Mouse (Mus musculus): ENCODE measurements around the gene Ankrd34c. TPM values are rescaled to one million over a fixed set of nuclear protein-coding genes. Genes with fewer than 3 reads are reported as not detected.
A peak's percentile ranks its signal among the peaks of the same experiment; 100 is the strongest.

Ankrd34c gene
- 0.06 and 0.08 TPM in 2 replicates for polyA plus RNA-seq (2015; fragmentation: Nextera tagmentation; extraction: Ambion mirVana)

DNA sequence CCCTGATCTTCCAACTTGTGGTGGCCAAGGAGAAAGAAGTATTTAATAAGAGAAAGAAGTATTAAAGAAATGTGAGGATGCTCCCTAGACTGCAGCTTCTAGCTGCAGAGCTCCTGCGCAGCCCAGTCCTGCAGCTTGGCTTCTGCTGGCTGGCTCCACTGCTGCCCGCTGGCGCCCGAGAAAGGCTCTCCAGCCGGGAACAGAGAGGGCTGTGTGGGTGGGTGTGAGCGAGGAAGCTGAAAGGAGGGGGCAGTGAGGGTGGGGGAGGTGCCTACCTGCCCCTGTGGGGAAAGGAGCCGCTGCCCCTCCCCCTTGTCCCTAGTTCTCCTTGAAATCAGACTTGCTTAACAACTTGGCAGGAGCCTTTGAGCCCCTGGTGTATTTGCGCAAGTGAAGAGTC, at the start of gene Ankrd34c:
TSS of gene Ankrd34c (minus strand) at position 181 of the 400 bp plus-strand sequence.
- peak within 1 kb of the TSS; percentile 14; the same call in 1 of the 2 replicates for H3K4me3 ChIP-seq
- 0% methylated on average over 8 of the region's 8 CpGs for WGBS
- peaks cover 43% of the 10 kb centered on the region for H3K27me3 ChIP-seq
- H3K9ac ChIP-seq: no peak within 1 kb of the TSS
- H3K27ac ChIP-seq (replicated peaks): no peak within 1 kb of the TSS
- H3K4me2 ChIP-seq: peak within 1 kb of the TSS; percentile 41
- H3K36me3 ChIP-seq: no peaks in the 10 kb centered on the region
- peak; percentile 67; the same call in 1 of the 2 replicates for ATAC-seq (ENCODE audit: low read depth)
- peaks cover 6% of the 10 kb centered on the region; the same call in 1 of the 2 replicates for H3K4me1 ChIP-seq (replicated peaks)
- no peaks in the 10 kb centered on the region for H3K9me3 ChIP-seq

DNA sequence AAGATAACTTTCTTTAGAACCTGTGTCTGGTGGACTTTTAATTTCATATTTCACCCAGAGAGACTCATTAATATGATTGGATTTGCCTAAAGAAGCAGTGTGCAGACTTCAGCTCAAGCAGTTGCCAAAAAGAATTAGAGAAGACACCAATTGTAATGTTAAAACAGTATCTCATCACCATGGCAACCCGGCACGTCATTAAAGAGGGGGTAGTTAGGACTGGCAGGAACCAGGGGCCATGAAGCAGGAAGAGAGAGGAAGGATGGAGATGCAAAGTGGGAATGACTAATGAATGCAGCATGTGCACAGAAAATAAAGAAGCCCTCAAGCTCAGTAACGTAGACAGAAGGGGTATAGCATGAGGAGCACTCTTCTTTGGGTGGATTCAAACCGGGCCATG, 49.3 kb upstream of the Ankrd34c start:
- Histone ChIP-seq H3K27me3 (no peaks in the 10 kb centered on the region), H3K9ac (no peak overlapping the region), H3K4me2 (no peak overlapping the region), H3K4me3 (no peak overlapping the region), H3K36me3 (no peaks in the 10 kb centered on the region), H3K27ac (replicated peaks) (no peak overlapping the region), H3K4me1 (replicated peaks) (no peaks in the 10 kb centered on the region), H3K9me3 (no peaks in the 10 kb centered on the region)
- 54% methylated on average over 4 of the region's 4 CpGs for WGBS
- ATAC-seq (ENCODE audit: low read depth): no peak

GRCm38 (mm10) chr9:89781395-89781927, 43.2 kb upstream of the Ankrd34c start:
- H3K27ac ChIP-seq (replicated peaks): no peak overlapping the region
- H3K27me3 ChIP-seq: no peaks in the 10 kb centered on the region
- H3K9ac ChIP-seq: no peak overlapping the region
- no peak overlapping the region for H3K4me2 ChIP-seq
- H3K36me3 ChIP-seq: no peaks in the 10 kb centered on the region
- ATAC-seq (ENCODE audit: low read depth): no peak
- H3K4me3 ChIP-seq: no peak overlapping the region
- no peaks in the 10 kb centered on the region for H3K4me1 ChIP-seq (replicated peaks)
- H3K9me3 ChIP-seq: no peaks in the 10 kb centered on the region

DNA sequence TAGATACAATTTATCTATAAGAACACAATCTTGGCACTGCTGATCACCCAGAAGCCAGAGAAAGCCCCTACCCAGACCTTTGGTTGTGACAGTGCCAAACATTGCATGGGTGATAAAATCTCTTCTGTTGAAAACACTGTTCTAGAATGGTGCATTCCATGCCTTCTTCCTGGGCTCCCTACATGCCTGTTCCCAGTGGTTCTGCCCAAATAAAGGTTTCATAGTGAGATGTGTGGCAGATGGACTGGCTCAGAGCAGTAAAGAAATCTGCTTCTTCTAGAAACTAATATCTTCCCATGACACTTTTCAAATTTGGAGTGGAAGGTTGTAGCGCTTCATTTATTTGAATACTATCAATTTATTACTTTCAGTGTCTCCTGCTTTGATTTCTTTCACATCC, 41.0 kb upstream of the Ankrd34c start:
- ATAC-seq (ENCODE audit: low read depth): no peak
- Histone ChIP-seq H3K4me2 (no peak overlapping the region), H3K9me3 (no peaks in the 10 kb centered on the region), H3K27ac (replicated peaks) (no peak overlapping the region), H3K9ac (no peak overlapping the region), H3K4me1 (replicated peaks) (no peaks in the 10 kb centered on the region), H3K4me3 (no peak overlapping the region), H3K36me3 (no peaks in the 10 kb centered on the region), H3K27me3 (no peaks in the 10 kb centered on the region)
- WGBS: 89% methylated on average over 1 of the region's 1 CpGs

- Histone ChIP-seq H3K36me3 (no peaks in the 10 kb centered on the region), H3K27ac (replicated peaks) (no peak overlapping the region), H3K4me3 (no peak overlapping the region), H3K9ac (no peak overlapping the region), H3K4me2 (no peak overlapping the region), H3K9me3 (no peaks in the 10 kb centered on the region), H3K4me1 (replicated peaks) (no peaks in the 10 kb centered on the region), H3K27me3 (no peaks in the 10 kb centered on the region)
- no peak for ATAC-seq (ENCODE audit: low read depth)
- 59% methylated on average over 1 of the region's 1 CpGs for WGBS
These were observed 32.9 kb upstream of the Ankrd34c start for GRCm38 (mm10) chr9:89771153-89771552.

DNA sequence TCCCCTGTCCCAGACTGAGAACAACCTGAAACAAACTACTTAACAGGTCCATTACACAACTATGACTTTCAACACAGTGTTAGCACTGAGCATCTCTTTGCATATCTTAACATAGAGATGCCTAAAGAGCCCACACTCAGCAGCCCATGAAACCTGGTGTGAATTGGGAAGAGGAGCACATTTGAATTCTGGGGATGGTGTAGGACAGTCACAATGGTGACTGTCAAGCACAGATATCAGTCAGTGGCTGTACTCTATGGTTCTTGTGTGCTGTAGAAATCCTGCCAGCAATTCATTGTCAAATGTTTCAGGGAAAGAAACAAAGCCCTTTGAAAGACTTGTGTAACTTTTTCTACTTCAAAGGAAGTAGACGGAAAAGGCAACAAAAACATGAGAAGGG, 23.7 kb upstream of the Ankrd34c start:
- ATAC-seq (ENCODE audit: low read depth): no peak
- Histone ChIP-seq H3K9ac (no peak overlapping the region), H3K9me3 (no peaks in the 10 kb centered on the region), H3K4me2 (no peak overlapping the region), H3K36me3 (no peaks in the 10 kb centered on the region), H3K4me1 (replicated peaks) (no peaks in the 10 kb centered on the region), H3K27ac (replicated peaks) (no peak overlapping the region), H3K4me3 (no peak overlapping the region), H3K27me3 (no peaks in the 10 kb centered on the region)
- WGBS: 20% methylated on average over 1 of the region's 1 CpGs

DNA sequence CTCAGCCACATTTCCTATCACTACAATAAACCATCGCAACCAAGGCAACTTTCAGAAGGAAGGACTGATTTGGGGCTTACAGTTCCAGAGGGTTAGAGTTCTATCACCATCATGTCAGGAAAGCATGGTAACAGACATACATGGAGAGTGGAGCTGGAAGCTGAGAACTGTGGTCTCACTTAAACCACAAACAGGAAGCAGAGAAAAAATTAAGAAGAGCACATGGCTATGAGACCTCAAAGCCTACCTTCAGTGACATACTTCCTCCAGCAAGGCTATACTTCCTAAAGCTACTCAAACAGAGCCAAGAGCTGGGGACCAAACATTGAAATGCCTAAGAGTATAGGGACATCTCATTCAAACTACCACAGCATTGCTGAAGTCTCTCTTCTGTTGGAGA, 20.3 kb upstream of the Ankrd34c start:
- Histone ChIP-seq H3K4me1 (replicated peaks) (no peaks in the 10 kb centered on the region), H3K4me3 (no peak overlapping the region), H3K9me3 (no peaks in the 10 kb centered on the region), H3K27me3 (no peaks in the 10 kb centered on the region), H3K36me3 (no peaks in the 10 kb centered on the region), H3K27ac (replicated peaks) (no peak overlapping the region), H3K9ac (no peak overlapping the region), H3K4me2 (no peak overlapping the region)
- 93% methylated on average over 1 of the region's 1 CpGs for WGBS
- no peak for ATAC-seq (ENCODE audit: low read depth)

GRCm38 (mm10) chr9:89758139-89758538, 19.9 kb upstream of the Ankrd34c start:
- no peak overlapping the region for H3K4me3 ChIP-seq
- H3K9me3 ChIP-seq: no peaks in the 10 kb centered on the region
- no peak for ATAC-seq (ENCODE audit: low read depth)
- H3K27me3 ChIP-seq: no peaks in the 10 kb centered on the region
- H3K36me3 ChIP-seq: no peaks in the 10 kb centered on the region
- 92% methylated on average over 1 of the region's 1 CpGs for WGBS
- H3K9ac ChIP-seq: no peak overlapping the region
- no peak overlapping the region for H3K27ac ChIP-seq (replicated peaks)
- H3K4me1 ChIP-seq (replicated peaks): no peaks in the 10 kb centered on the region
- H3K4me2 ChIP-seq: no peak overlapping the region

- H3K4me3 ChIP-seq: no peak overlapping the region
- no peaks in the 10 kb centered on the region for H3K27me3 ChIP-seq
- no peaks in the 10 kb centered on the region for H3K9me3 ChIP-seq
- no peak for ATAC-seq (ENCODE audit: low read depth)
- no peaks in the 10 kb centered on the region for H3K36me3 ChIP-seq
- H3K9ac ChIP-seq: no peak overlapping the region
- 52% methylated on average over 4 of the region's 4 CpGs for WGBS
- no peak overlapping the region for H3K27ac ChIP-seq (replicated peaks)
- H3K4me2 ChIP-seq: no peak overlapping the region
- H3K4me1 ChIP-seq (replicated peaks): no peaks in the 10 kb centered on the region
These were observed 19.3 kb upstream of the Ankrd34c start for GRCm38 (mm10) chr9:89757571-89757970.

DNA sequence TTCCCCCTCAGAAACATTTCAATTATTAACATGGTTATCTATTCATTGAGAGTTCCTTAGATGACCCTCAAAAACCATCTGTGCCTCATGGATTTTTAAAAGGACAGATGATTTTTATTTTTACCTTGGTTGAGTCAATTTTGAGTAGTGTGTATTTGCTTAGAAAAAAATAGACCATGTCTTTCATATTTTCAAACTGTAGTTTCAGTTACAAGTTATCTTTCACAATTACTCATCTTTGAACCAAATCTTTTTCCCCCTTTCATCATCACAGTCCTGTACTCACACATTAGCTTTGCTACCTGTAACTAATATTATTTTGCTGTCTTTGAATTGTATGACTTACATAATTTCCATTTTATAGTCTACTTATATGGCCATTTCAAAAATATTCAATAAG, 1.8 kb upstream of the Ankrd34c start:
- H3K27ac ChIP-seq (replicated peaks): no peak overlapping the region
- ATAC-seq (ENCODE audit: low read depth): no peak
- H3K4me1 ChIP-seq (replicated peaks): peaks cover 6% of the 10 kb centered on the region; the same call in 1 of the 2 replicates
- no peak overlapping the region for H3K4me3 ChIP-seq
- no peak overlapping the region for H3K9ac ChIP-seq
- H3K9me3 ChIP-seq: no peaks in the 10 kb centered on the region
- peaks cover 34% of the 10 kb centered on the region for H3K27me3 ChIP-seq
- no peaks in the 10 kb centered on the region for H3K36me3 ChIP-seq
- no peak overlapping the region for H3K4me2 ChIP-seq

GRCm38 (mm10) chr9:89737888-89738287, 387 bp downstream of the Ankrd34c start:
- no peaks in the 10 kb centered on the region for H3K36me3 ChIP-seq
- H3K4me3 ChIP-seq: peak overlapping the region; percentile 5; the same call in 1 of the 2 replicates
- H3K9ac ChIP-seq: no peak overlapping the region
- peaks cover 43% of the 10 kb centered on the region for H3K27me3 ChIP-seq
- H3K4me1 ChIP-seq (replicated peaks): peaks cover 6% of the 10 kb centered on the region; the same call in 1 of the 2 replicates
- no peak; the same call in 1 of the 2 replicates for ATAC-seq (ENCODE audit: low read depth)
- 10% methylated on average over 6 of the region's 6 CpGs for WGBS
- no peak overlapping the region for H3K27ac ChIP-seq (replicated peaks)
- peak overlapping the region; percentile 41 for H3K4me2 ChIP-seq
- H3K9me3 ChIP-seq: no peaks in the 10 kb centered on the region

GRCm38 (mm10) chr9:89736932-89737705, 1.2 kb downstream of the Ankrd34c start:
- H3K9ac ChIP-seq: no peak overlapping the region
- no peak overlapping the region for H3K27ac ChIP-seq (replicated peaks)
- 8% methylated on average over 20 of the region's 20 CpGs for WGBS
- no peaks in the 10 kb centered on the region for H3K36me3 ChIP-seq
- no peaks in the 10 kb centered on the region for H3K9me3 ChIP-seq
- no peak for ATAC-seq (ENCODE audit: low read depth)
- peak overlapping the region; percentile 41 for H3K4me2 ChIP-seq
- H3K4me3 ChIP-seq: peak overlapping the region; percentile 5; the same call in 1 of the 2 replicates
- H3K27me3 ChIP-seq: peaks cover 43% of the 10 kb centered on the region
- peaks cover 6% of the 10 kb centered on the region; the same call in 1 of the 2 replicates for H3K4me1 ChIP-seq (replicated peaks)

All from neural tube, embryonic 13.5 days (tissue).